Mouse (Mus musculus) brain, embryonic 14.5 days (tissue): ENCODE results near the gene Atxn7l3. TPM values are rescaled to one million over a fixed set of nuclear protein-coding genes. Genes with fewer than 3 reads are reported as not detected.

Source experiments
- DNase-seq: peaks from one replicate; pipeline ENCODE4 v3.0.0-alpha.2; 2011; ENCODE audit warnings: low read depth
- CTCF ChIP-seq: fragments of 200-500 bp; IDR thresholded peaks from 2 replicates; pipeline ENCODE4 v1.5.1; 2012; ENCODE audit warnings: inconsistent platforms, mild to moderate bottlenecking, moderate library complexity, borderline replicate concordance; ENCODE audit not compliant: insufficient read depth, insufficient read length; ENCODE audit errors: extremely low read depth
- POLR2A ChIP-seq: fragments of 200-500 bp; IDR thresholded peaks from 2 replicates; pipeline ENCODE4 v1.6.1; 2012; ENCODE audit warnings: mild to moderate bottlenecking, inconsistent platforms, borderline replicate concordance; ENCODE audit not compliant: poor library complexity, insufficient read depth, insufficient read length, severe bottlenecking; ENCODE audit errors: extremely low read depth
- polyA plus RNA-seq: library from polyadenylated mRNA; depleted of rRNA; stranded (reverse); fragments of >200 nt; gene quantifications from 2 replicates; pipeline ENCODE4 v1.2.3, GENCODE M21; 2012; rRNA removed

Gene Atxn7l3
- 116 and 130 TPM in 2 replicates for polyA plus RNA-seq

DNA sequence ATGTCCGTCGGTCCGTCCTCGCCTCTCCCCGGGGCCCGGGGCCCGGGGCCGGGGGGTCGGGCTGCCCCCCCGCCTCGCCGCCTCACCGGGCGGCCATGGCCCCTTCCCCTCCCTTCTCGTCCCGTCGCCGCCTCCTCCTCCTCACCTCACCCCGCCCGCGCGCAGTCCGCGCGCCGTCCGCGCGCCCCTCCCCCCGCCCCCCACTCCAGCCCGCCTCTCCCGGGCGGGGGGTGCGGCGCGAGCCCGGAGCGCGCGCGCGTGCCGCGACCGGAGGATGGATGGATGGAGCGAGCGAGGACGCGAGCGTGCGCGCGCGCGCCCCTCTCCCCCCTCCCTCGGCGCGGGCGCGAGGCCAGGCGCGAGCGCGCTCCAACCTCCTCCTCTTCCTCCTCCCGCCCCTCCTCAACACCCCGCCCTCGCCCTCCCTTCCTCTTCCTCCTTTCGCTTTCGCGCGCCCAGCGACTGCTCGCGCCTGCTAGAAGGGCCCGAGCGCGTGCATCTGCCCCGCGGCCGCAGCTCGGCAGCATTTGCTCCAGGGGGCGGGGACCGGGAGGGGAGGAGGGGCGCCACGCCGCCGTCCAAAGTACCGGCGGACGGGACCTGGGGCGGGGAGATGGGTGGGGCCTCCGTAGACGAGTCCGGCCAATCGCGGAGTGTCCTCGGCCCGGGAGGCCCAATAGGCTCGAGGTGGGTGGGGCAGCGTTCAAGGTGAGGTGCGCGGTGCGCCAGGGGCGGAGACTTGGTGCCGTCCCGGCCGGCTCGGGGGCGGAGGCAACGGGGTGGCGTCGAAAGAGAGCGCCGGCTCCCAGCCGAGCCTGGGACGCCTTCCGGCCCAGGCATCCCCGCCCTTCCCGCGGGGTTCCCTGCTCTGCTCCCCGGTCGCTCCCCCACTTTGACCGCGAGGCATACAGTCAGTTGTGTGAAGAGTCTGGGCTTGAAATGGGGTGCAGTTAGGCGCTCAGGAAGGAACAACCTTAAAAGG lies at the start of gene Atxn7l3:
TSS of gene Atxn7l3 (minus strand) at position 141 of the 982 bp plus-strand sequence.
- DNase-seq: peak; percentile 99
- peak; percentile 92 for TF ChIP-seq POLR2A
- TF ChIP-seq CTCF: no peak

GRCm38 (mm10) chr11:102344458-102344857 lies 48.0 kb upstream of the Atxn7l3 start:
- no peak for TF ChIP-seq POLR2A
- TF ChIP-seq CTCF: no peak
- DNase-seq: no peak

- TF ChIP-seq CTCF: no peak
- no peak for TF ChIP-seq POLR2A
- peak; percentile 15 for DNase-seq
These were observed 46.3 kb upstream of the Atxn7l3 start for GRCm38 (mm10) chr11:102342742-102343141.

DNA sequence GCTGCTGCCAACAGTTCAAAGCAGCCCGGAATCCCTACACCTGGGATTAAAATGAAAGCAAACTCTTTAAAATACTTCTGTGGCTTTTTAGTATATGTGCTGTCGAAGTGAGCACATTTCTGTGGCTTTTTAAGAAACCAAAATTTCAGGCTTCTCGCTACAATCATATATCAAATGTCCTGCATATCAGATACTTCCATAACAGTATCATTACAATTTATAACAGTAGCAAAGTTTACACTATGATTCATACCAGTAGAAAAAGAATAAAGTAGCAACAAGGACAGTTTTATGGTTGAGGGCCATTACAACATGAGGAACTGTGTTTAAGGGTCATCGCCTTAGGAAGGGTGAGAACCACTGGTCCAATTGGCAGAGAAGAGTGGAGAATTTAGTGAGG lies 44.7 kb upstream of the Atxn7l3 start:
- DNase-seq: no peak

GRCm38 (mm10) chr11:102339624-102340023 lies 43.2 kb upstream of the Atxn7l3 start:
- no peak for DNase-seq
- no peak for TF ChIP-seq POLR2A
- TF ChIP-seq CTCF: peak; percentile 42; the same call in 1 of the 2 replicates

More for the DNA sequence above, 44.7 kb upstream of the Atxn7l3 start:
- TF ChIP-seq POLR2A (no peak), CTCF (no peak)

GRCm38 (mm10) chr11:102339195-102339594 lies 42.8 kb upstream of the Atxn7l3 start:
- peak; percentile 67 for DNase-seq
- no peak for TF ChIP-seq POLR2A
- TF ChIP-seq CTCF: no peak

DNA sequence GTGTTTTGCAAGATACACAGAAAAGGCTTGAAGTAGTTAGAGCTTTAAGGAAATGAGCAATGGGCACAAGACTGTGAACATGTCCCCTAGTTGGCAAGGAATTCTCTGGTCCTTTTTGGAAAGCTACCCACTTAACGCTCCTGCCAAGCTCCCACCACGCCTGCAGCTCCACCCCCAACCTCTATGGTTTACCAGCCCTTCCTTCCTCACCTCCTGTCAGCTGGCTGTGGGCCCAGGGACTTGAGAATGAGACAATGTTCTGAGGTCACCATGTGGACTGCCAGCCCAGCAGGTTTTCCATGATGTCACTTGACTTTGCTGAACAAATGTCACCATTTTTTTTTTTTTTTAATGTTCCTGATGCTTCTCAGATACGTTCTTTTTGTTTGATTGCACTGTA lies 42.1 kb upstream of the Atxn7l3 start:
- DNase-seq: peak; percentile 92
- TF ChIP-seq CTCF (no peak), POLR2A (no peak)

GRCm38 (mm10) chr11:102337921-102338320 lies 41.5 kb upstream of the Atxn7l3 start:
- TF ChIP-seq POLR2A (no peak), CTCF (no peak)
- no peak for DNase-seq

- no peak for DNase-seq
- TF ChIP-seq POLR2A (no peak), CTCF (no peak)
These were observed 39.8 kb upstream of the Atxn7l3 start for GRCm38 (mm10) chr11:102336191-102336590.

DNA sequence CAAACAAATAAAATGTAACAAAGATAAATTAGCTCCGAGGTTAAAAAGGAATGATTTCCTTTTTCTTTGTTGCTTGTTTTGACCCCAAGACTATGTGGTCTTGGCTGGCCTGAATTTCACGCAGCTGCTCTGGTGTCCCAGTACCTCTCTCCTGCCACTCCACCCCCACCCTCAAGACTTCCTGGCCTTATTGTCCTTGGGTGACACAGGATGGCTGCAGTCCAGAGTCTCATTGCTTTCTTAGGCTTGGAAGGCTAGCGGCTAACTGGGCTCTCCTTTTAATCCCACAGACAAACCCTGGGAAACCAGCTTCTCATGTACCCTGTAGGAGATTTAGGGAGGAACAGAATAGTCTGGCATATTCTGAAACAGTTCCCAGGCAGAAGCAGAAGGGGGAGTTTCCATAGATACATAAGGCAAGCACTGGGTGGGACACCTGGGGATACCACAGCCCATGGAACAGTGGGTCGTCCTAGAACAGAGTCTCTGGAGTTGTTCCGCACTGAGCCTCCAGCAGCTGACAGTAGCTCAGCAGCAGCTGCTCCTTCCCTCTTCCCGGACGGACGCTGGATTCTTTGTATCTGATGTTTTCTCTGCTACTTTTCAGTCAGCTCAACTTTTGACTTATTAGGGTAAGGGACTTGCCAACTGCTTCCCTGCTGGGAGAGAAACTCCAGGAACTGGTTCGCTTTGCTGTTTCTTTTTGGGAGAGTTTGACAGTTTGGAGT lies 38.7 kb upstream of the Atxn7l3 start:
- DNase-seq: peak; percentile 41
- no peak for TF ChIP-seq POLR2A
- no peak for TF ChIP-seq CTCF

DNA sequence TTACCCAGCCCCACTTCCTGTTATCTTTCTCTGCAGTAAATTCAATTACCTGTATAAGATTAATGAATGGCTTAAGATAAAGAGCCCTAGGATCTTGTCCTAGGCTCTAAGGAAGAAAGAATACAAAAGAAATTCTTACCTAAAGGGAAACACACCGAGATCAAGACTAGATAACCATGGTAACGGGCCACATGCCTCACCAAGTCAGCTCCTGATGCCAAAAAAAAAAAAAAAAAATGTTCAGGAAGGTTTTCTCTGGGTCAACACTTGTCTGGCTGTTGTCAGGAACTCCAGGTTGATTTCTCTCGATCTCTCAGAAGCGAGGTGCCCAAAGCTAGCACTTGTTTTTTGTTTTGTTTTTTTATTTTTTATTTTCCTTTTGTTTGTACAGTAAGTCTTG lies 37.6 kb upstream of the Atxn7l3 start:
- DNase-seq: peak; percentile 25
- no peak for TF ChIP-seq POLR2A
- no peak for TF ChIP-seq CTCF
